Mouse (Mus musculus) brain, adult 2 months (tissue): ENCODE measurements around the gene Trim44.

Experiments used
- DNase-seq: peaks from one replicate; pipeline ENCODE4 v3.0.0; 2011; ENCODE audit warnings: low read depth, low spot score

Trim44 gene

DNA sequence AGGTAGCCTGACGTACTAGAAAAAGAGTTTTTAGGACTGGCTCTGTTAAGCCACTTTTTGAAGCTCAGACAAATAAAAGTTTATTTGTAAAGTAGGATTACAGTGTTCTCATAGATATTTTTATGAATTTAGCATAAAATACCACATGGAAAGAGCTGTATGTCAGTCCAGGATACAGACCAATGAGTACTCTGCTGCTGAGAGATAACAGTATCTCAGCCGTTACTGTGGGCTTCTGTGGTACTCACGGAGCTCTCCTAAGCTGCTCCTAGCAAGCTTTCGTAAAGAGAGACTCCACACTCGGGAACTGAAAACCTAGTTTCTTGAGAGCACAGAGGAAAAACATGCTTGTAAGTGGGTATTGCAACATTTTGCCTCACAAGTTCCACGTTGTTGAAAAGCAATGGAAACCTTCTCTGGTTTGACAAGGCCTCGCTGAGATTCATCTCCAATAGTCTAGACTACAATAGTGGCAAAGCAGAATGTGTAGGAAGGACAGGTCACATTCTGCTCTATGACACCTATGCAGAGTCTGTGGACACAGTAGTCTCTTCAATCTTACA, 41.6 kb downstream of the Trim44 start:
- DNase-seq = no peak

DNA sequence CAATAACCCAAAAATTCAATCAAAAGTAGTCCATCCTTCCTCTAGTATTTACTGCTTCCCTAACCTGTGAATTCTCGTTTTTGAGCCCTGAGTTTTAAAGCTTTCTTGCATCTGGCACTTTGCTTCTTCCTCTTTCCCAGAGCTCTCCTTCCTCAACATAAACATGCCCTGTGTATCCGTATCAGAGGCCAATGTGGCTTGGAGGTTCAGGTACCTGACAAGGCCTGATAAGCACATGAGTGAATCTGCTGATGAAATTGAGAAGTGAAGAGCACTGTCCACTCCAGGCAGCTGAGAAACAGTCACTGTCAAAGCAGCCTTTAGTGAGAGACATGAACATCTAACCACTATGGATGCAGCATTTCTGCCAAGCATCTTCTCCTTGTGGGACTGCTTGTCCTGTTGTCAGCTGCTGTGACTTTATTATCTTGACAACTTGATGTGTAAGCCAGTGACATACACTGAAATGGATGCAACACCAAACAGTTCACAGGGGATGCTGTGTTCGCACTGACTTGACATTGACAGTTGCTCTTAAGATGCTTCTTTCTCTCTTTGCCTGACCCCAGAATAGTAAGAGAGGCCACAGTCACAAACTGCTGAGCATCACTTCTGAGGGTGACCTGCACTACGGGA, 42.9 kb downstream of the Trim44 start:
- DNase-seq = no peak

DNA sequence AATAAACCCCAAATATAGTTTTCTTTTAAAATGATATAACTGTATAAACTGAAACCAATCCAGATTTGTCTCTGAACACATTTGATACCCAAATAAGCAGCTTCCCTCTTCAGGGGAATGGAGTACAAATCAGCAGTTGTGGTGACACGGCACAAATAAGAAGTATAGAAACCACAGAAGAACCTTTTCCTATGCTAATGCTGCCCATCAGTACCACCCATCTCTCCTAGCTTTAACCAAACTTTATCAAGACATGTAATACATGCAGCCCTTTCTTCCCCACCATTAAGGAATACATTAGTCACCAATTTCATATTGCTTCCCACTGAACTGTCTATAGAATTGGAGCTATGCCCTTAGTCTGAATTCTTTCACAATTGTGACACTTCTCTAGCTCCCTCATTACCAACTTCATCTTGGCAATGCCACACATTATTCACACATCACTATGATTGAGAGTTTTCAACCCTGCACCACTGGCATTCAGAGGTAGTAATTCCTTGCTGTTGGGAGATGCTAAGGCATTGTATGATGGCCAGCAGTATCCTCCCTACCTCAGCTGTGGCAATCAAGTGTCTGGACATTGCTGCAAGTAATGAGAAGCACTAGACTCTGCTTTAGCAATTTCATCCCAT, 44.6 kb downstream of the Trim44 start:
- DNase-seq = no peak

DNA sequence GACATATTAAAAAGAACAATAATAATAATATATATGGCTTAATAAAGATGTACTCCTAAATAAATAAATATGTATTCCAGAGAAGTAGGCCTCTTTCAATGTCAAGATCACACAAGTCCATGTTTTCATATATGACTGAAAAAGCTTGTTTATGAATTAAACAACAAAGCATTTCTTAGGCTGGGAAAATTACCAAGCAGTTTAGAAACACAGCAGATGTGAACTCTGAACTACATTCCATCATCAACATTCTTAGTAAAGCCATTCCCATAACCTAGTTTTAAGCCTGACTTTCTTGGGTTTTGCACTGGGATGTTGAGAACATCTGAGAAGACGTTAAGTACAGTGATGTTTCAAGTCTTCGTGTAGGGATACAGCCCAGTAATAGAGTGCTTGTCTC, 45.4 kb downstream of the Trim44 start:
- DNase-seq = no peak

DNA sequence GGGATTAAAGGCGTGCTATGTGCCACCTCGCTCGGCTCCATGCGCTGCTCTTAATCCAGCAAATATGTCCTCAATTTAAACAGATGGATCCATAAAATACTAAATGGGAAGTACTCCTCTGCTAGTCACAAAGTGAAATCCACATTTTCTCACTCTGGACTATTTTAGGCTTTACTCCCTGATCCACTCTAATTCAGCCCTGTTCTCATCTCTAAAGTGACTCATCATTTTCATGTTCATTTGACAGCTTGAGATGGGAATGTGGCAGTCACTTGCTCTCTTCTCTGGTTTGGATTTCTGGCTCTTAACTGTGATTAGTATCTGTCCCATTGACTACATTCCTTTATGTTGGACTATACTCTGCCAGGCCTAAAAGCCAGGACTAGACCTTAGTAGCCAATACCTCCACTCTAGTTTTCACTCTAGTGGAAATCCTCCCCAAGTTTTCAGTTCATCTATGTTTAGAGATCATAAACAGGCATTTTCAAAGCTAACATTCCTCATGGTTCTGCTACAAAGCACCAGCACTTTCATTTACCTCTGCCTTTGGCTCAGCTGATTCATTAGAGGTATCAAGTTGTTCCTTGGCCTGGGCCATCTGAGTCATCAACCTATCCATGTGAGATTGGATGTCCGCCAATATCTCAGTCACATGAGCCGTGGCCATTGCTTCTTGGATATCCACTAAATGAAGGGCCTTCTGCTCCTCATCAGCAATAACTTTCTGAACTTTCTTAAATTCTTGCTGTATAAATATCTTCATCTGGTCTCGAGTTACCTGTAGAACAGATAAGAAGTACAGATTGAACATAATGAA, 50.5 kb downstream of the Trim44 start:
- peak; percentile 78 for DNase-seq

DNA sequence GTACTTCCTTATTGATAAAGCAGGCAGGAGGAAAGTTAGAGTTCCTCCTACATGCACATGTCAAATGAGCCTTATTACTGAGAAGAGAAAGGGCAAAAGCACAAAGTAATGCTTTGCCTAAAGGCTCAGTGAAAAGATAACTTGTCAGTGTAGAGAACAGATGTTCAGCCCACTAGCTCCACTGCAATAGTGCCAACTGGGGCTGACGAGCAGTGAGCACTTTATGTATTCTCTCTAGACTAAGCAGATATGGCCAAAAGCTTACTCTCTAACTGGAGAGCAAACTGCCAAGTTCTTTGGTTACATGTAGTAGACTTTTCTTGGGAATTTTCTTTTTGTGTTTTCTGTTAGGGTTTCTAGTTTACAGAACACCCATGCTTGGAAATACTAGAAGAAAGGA, 53.6 kb downstream of the Trim44 start:
- peak; percentile 71 for DNase-seq

DNA sequence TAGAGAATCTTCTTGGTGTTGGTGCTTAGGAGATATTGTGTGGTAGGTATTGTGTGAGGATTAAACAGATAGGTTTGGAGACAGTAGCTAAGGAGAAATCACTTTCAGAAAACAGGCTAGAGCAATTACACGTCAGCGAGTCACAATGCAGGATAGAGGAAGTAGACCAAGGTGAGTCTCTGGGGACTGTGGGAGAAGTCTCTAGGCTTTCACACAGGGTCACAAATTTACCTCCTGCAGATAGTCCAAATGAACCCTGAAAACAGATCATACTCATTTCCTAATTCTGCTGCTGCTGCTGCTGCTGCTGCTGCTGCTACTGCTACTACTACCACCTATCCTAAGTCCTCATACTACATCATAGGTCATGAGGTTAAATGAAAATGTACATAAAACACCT, 66.2 kb downstream of the Trim44 start:
- no peak for DNase-seq

DNA sequence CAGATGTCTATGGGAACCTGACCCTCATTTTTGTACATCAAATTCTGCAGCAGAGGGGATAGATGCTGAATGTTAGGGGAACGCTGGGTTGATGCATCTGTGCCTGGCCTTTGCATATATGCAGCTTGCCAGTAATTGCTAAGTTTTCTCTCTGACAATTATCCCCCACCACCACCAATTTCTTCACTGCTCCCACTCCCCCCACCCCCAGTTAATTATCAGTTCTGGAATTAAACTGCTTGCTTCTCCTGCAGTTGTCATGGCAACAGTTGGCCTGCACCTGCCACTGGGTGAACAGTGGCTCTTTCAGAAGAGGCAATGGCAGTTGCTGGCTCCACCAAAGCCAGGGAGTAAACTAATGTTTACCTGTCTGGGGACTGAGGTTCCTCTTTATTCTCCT, 70.8 kb downstream of the Trim44 start:
- peak; percentile 76 for DNase-seq

DNA sequence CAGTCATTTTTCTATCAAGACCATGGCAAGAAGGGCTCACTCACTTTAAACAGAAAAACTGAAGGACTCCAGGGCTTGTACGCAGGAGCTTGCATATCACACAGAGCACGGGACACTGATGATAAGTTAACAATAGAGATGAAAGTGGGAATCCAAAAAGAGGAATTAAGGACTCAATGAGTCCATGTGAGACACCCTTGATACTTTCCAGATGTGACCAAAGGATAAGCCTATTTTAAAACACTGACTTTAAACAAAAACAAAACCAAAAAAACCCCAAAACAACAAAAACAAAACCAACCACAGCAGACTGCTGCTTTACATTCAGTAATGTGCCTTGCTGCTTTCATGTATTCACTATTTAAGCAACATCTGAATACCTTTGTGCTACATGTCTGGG, 75.7 kb downstream of the Trim44 start:
- no peak for DNase-seq

DNA sequence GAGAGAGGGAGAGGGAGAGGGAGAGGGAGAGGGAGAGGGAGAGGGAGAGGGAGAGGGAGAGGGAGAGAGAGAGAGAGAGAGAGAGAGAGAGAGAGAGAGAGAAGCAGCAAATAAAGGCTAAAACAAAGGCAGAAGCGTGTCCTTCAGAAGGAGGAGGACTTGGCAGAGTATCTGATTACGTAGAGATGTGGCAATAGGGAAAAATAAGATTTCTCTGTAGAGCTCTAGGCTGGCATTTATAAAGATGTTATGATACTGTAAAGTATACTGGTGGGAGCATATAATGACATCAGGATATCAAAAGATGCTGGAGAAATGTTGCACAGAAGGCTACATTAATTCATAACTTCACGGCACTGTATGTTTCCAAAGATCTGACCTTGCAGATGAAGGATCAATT, 76.5 kb downstream of the Trim44 start:
- peak; percentile 22 for DNase-seq

DNA sequence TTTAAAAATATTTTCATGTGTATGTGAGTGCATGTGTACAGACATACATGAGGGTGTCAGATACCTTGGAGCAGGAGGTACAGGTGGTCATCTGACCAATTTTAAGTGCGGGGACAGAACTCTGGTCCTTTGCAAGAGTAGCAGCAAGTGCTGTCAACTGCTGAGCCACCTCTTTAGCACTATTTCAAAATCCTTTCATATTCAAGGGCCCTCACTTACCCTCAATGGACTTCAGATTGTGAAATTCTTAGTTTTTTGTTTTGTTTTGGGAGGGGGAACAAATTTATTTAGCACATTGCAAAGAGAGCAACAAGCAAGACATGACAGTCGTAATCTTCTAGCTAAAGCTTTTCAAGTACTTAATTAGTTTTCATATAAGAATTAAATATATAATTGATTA, 81.7 kb downstream of the Trim44 start:
- DNase-seq = no peak

DNA sequence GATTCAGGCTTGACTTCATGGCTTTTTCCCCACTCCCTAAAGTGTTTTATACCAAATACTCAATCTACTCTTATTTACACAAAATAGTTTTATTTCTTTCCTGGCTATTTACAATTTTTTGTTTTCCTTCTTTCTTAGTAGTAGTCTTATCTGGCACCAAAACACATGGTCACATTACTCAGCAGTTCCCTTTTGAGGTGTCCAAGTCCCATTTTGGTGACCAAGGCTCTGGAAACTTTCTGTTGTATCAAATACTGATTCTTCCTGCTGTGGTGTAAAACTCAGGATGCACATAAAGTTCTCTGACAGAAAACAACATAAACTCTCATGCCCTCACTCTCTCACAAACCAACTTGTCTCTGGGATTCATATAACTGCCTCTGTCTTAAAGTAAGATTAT, 83.3 kb downstream of the Trim44 start:
- no peak for DNase-seq

DNA sequence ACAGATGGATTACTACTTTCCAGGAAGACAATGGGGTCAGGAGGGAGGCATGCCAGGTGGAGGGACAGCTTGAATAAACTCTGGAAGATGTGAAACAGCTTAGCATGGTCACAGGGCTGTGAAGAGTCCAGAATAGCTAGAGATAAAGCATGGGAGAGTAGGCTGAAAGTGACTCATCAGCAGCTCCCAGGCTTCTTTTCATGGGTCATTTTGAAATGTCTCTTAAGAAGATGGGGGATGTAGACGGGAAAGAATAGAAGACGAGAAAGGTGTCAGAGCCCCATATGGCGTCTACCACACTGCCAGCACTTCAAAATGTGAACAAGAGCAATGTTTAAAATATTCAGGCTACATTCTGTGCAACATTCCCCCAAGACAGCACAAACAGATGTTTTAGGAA, 91.1 kb downstream of the Trim44 start:
- DNase-seq = peak; percentile 89

DNA sequence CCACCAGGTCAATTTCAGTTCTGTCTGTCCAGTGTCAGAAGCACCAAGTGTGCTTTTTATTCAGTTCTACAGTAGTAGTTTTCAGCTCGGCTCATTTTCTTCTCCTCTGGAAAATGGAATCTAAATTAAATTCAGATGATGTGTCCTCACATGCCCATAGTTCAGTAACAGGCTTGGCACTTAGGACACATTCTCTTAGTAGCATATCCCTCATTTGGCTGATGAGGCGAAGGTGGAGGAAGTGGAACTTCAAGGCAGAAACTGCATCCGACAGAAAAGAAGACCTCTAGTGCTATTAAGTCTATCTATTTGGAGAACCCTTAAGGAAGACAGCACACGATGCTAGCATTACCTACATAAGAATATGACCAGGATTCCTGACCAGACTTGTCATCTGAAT, 92.5 kb downstream of the Trim44 start:
- no peak for DNase-seq

DNA sequence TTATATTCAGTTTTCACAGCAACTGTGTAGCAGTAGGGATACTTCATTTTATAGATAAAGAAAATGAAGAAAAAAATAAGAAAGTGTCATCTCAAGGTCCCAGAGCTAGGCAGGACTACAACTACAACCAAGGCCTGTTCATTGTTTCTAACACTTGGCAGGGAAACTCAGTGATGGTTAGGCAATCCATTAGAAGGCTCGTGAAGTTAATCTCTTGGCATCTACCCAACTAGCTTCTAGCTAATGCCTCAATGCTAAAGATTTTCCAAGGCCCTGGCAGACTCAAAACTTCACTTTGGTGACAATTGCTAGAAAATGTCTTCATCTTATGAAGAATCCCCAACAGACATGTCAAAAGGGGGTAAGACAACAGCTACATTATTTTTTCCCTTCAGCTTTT, 93.0 kb downstream of the Trim44 start:
- DNase-seq = no peak

DNA sequence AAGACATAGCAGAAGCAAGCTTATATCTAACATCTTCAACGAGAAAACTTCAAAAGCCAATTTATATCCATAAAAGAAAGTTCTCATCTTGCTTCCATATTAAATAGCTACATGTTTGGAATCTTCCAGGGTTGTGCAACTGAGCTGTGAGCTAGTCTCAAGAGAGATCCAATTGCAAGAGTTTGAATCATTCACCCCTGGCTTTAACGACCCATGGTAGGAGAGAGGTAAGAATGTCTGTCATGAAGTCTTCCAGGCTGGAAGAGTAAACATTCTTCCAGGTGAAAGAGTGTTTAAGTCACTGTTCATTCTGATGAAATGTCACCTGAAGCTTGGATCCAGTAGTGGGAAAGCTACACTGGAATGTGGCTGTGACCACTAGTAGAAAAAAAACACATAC, 93.6 kb downstream of the Trim44 start:
- no peak for DNase-seq

DNA sequence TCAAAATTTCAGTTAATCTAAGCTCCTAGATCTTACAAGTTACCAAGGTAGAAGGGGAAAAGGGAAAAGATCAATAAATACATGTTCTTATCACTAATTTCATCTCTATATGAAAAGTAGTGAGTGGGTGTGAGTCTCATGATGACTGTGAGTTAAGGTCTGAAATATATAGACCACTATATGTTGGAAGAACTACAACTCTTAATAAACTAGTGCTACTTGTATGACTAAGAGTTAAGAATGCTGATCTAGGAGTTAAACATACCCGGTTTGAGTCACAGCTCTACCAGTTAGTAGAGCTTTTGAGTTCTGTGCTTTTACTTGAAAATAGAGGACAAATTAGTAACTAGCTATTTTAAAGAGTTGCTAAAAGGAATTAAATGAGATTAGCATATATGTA, 94.7 kb downstream of the Trim44 start:
- no peak for DNase-seq

DNA sequence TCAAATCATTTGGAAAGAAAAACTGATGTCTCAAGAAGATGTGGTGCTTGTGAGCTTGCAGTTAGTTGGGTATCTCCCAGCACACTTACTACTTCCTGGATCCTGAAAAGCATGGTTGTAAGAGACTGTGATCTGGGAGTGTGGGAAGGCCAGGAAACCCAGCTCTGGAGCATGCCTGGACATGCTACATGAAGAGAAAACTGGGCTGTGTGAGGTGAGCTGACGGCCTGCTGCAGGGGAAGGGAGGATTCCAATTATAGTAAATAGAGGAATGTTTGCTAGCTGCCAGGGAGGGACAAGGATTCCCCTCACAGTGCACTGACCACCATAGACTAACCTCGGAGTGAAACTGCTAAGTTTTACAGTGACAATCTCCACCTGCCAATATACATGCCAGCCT, 104.4 kb downstream of the Trim44 start:
- DNase-seq = no peak

DNA sequence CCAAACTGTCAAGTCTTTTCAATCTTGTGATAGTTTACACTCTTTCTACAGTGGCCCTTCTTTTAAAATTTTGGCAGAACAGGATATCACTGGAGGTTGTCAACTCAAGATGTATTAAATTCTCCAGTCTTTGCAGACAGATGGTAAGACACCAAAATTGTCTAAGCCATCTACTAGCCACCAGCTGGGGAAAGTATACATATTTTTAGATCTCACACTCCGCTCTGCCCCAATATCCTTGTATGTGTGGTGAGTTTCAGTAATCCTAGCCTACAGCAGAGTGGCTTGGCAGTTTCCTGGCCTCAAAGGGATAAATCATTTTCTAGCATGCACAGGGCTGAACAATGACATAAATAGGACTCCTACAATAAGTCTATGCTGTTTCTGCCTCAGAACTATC, 105.1 kb downstream of the Trim44 start:
- DNase-seq = peak; percentile 78

DNA sequence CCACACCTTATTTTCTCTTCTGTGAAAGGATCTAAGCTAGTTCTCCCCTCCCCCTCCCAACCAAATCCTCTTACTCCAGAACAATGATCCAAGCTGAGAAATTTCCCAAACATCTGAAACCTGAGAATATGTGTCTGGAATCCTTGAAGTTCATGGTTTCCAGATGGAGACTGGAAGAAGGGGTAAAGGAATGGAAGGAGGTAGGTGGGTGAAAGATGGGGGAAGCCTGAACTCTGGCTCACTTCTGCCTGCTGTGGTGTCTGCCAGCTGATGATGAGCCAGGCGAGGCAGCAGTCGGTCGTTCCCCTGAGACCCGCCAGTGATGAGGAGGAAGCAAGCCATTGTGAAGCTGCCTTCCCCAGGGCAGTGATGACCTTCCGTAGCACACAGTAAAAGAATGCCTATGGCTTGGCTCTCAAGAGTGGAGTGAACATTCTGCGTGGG, 112.8 kb downstream of the Trim44 start:
- no peak for DNase-seq

DNA sequence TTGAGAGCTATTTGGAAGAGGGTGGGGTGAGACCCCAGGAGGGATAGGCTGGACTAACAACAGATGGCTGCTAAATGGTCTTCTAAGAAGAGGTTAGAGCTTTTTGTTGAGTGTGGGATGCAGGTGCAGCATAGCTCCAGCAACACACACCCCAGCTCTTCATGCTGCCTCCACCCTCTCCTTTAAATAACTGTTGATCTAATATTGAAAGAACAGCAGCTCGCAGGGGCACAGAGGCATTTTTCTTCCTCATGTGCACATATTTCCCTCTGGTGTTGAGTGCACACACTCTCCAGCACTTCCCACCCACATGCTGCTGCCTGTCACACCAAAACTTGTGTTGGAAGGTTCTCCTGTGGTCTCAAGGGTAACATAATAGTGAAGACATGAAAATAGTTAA, 114.4 kb downstream of the Trim44 start:
- peak; percentile 53 for DNase-seq

DNA sequence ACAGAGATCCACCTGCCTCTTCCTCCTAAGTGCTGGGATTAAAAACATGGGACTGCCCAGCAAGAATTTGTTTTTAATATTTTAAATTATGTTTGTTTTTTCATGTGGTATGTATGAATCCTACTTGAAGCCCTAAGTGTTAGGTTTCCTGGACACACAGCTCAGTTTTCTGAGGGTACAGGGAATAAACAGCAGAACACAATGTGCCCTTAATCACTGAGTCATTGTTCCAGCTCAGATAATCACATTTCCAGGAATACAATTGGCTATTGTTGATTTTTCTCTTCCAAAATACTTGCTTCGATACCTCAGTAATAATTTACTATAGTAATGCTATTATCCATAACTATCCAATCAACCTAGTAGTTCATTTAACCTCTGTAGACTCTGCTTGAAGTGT, 115.6 kb downstream of the Trim44 start:
- DNase-seq = peak; percentile 45

DNA sequence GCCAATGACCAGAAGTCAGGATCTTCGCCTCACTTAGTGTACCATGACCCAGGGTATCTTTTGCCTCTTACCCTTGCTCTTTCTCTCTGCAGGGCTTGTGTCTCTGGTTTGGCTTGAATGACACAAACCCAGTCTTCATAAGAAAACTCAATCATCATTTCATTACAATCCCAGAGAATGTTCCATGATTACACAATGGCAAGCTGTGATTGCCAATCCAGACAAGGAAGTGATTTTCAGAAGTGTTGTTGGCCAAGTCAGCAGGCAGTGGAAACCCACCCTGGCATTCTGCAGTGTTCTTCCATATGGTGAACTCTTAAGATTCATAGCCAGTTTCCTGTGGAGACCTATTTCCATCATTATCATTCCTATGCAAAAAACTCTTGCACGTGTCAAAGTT, 116.1 kb downstream of the Trim44 start:
- no peak for DNase-seq
